Mouse (Mus musculus): Measurements from ENCODE around the gene Zfp69.

GRCm38 (mm10) chr4:120953667-120954066 is 2.2 kb upstream of the Zfp69 start:
- TF ChIP-seq ELF1 (IDR thresholded peaks at IDR 0.05; ENCODE audit: low read depth, low read length) (no peak), EP300 (IDR thresholded peaks at IDR 0.05; ENCODE audit: low read depth in 1 of 2, low read length in 2 of 2) (no peak), CTCF (IDR thresholded peaks at IDR 0.05 in 2 of 3, conservative IDR thresholded peaks at IDR 0.05 in 1 of 3; ENCODE audit: control insufficient read depth in 1 of 3, insufficient read depth in 1 of 3, low read depth in 2 of 3, low read length in 3 of 3, poor library complexity in 1 of 3, severe bottlenecking in 1 of 3) (no peak), POLR2A (IDR thresholded peaks at IDR 0.05; ENCODE audit: control insufficient read depth in 1 of 2, insufficient read depth in 1 of 2, low read depth in 1 of 2, low read length in 2 of 2, poor library complexity in 1 of 2) (no peak), POLR2AphosphoS2 (IDR thresholded peaks at IDR 0.05; ENCODE audit: low read length) (no peak), ZNF384 (IDR thresholded peaks at IDR 0.05; ENCODE audit: low read depth, low read length) (no peak), TAL1 (IDR thresholded peaks at IDR 0.05; ENCODE audit: low read length) (no peak), BHLHE40 (IDR thresholded peaks at IDR 0.05; ENCODE audit: borderline replicate concordance, low read depth, low read length) (no peak), SMC3 (IDR thresholded peaks at IDR 0.05; ENCODE audit: low read depth, low read length) (no peak), GATA1 (IDR thresholded peaks at IDR 0.05; ENCODE audit: low read depth, low read length) (no peak)

Data from MEL (cell line).